Mouse (Mus musculus) gastrocnemius, postnatal 4 days (tissue): ENCODE measurements around the gene Mfap2. TPM values are rescaled to one million over a fixed set of nuclear protein-coding genes. Genes with fewer than 3 reads are reported as not detected.

Experiments
- DNase-seq, 2 experiments: peaks; one replicate each; pipeline ENCODE4 v3.0.0; 2021 to 2022; ENCODE audit warnings: low spot score in 2 of 2, mixed read lengths in 2 of 2
- total RNA-seq, 2 experiments: library from RNA; stranded (reverse); gene quantifications; 2 replicates each; pipeline ENCODE4 v1.2.3; 2021

Mfap2 gene
- total RNA-seq, 2 experiments from 2014 or later, result 175 to 183 TPM

- peak; percentile 89 to 94 for DNase-seq
Observed at GRCm38 (mm10) chr4:140986711-140987395, 23.4 kb upstream of the Mfap2 start, which contains the start of gene Atp13a2. Gene Atp13a2, plus strand, starts transcription at chr4:140986873.

- DNase-seq, result no peak
Observed at GRCm38 (mm10) chr4:140987476-140987875, 22.7 kb upstream of the Mfap2 start.

- DNase-seq, result no peak
Observed at GRCm38 (mm10) chr4:140988706-140989290, 21.4 kb upstream of the Mfap2 start.

GRCm38 (mm10) chr4:140989447-140989846 is 20.8 kb upstream of the Mfap2 start:
- no peak for DNase-seq

GRCm38 (mm10) chr4:140992215-140992614 is 18.0 kb upstream of the Mfap2 start:
- no peak for DNase-seq

GRCm38 (mm10) chr4:140993846-140994245 is 16.4 kb upstream of the Mfap2 start:
- DNase-seq, result no peak

- DNase-seq, result no peak
Observed at GRCm38 (mm10) chr4:140995811-140996210, 14.4 kb upstream of the Mfap2 start.

GRCm38 (mm10) chr4:140996812-140997211 is 13.4 kb upstream of the Mfap2 start:
- no peak for DNase-seq

- no peak for DNase-seq
Observed at GRCm38 (mm10) chr4:141005983-141006382, 4.2 kb upstream of the Mfap2 start.

GRCm38 (mm10) chr4:141008028-141008427 is 2.2 kb upstream of the Mfap2 start:
- no peak for DNase-seq

GRCm38 (mm10) chr4:141010526-141010925 is 308 bp downstream of the Mfap2 start:
- DNase-seq, result peak in 1 of 2 experiments; percentile 65

GRCm38 (mm10) chr4:141010941-141011429 is 767 bp downstream of the Mfap2 start:
- DNase-seq, result peak in 1 of 2 experiments; percentile 53

- DNase-seq, result peak in 1 of 2 experiments; percentile 66
Observed at GRCm38 (mm10) chr4:141011556-141012328, 1.5 kb downstream of the Mfap2 start.

- no peak for DNase-seq
Observed at GRCm38 (mm10) chr4:141012558-141012957, 2.3 kb downstream of the Mfap2 start.

GRCm38 (mm10) chr4:141014114-141014513 is 3.9 kb downstream of the Mfap2 start:
- DNase-seq, result no peak

GRCm38 (mm10) chr4:141014856-141015255 is 4.6 kb downstream of the Mfap2 start:
- no peak for DNase-seq

GRCm38 (mm10) chr4:141015356-141015755 is 5.1 kb downstream of the Mfap2 start:
- no peak for DNase-seq

- no peak for DNase-seq
Observed at GRCm38 (mm10) chr4:141016311-141016710, 6.1 kb downstream of the Mfap2 start.

GRCm38 (mm10) chr4:141017657-141018436 is 7.6 kb downstream of the Mfap2 start:
- no peak for DNase-seq

GRCm38 (mm10) chr4:141020220-141020619 is 10.0 kb downstream of the Mfap2 start:
- no peak for DNase-seq
